In genomic region chr11:94474544-94474910, GRCm38 (mm10) we compare ENCODE assay signal across 8 mouse cellular contexts. TPM values are rescaled to one million over a fixed set of nuclear protein-coding genes. Genes with fewer than 3 reads are reported as not detected.
DNase-seq lines count a peak whose midpoint lies in the region; ATAC-seq and TF ChIP-seq lines count a peak whose summit lies in the region.

No protein-coding gene starts in this region.

- WGBS in kidney, postnatal 0 days = 0% methylated on average over 11 of the region's 11 CpGs
- WGBS in embryonic facial prominence, embryonic 13.5 days = 1% methylated on average over 11 of the region's 11 CpGs
- WGBS in intestine, embryonic 14.5 days = 1% methylated on average over 11 of the region's 11 CpGs
- WGBS in midbrain, postnatal 0 days = 2% methylated on average over 11 of the region's 11 CpGs

- DNase-seq in kidney, postnatal 0 days (ENCODE audit: low spot score) = no peak
- no peak for DNase-seq in kidney, postnatal 14 days
- no peak for DNase-seq in intestine, embryonic 14.5 days (ENCODE audit: low spot score)
- DNase-seq in midbrain, postnatal 0 days (ENCODE audit: low spot score) = no peak
- no peak for DNase-seq in thymus, adult 18-20 months
- DNase-seq in urinary bladder, postnatal 4 days (ENCODE audit: low spot score in 2 of 2) = no peak
- DNase-seq in layer of hippocampus, adult 9-11 months = no peak

- ATAC-seq in kidney, postnatal 0 days (replicated peaks; ENCODE audit: low FRiP score, low read depth) = peak; percentile 31; the same call in 1 of the 2 replicates
- no peak for ATAC-seq in embryonic facial prominence, embryonic 13.5 days (ENCODE audit: insufficient number of reproducible peaks, insufficient read depth, low FRiP score, low TSS enrichment, low read depth)
- no peak for ATAC-seq in intestine, embryonic 14.5 days (replicated peaks; ENCODE audit: low FRiP score, low TSS enrichment, low read depth)
- ATAC-seq in midbrain, postnatal 0 days (ENCODE audit: low FRiP score) = no peak; the same call in 1 of the 2 replicates

- H3K9ac ChIP-seq in kidney, postnatal 0 days (ENCODE audit: low read depth, low read length) = no peak overlapping the region
- 0 out of 2 replicates have a peak overlapping the region, but pooled peaks have one; percentile 99 for H3K9ac ChIP-seq in embryonic facial prominence, embryonic 13.5 days
- H3K9ac ChIP-seq in intestine, embryonic 14.5 days (ENCODE audit: low read length) = 0 out of 2 replicates have a peak overlapping the region, but pooled peaks have one; percentile 21
- peak overlapping the region; percentile 25; the same call in 1 of the 2 replicates for H3K9ac ChIP-seq in midbrain, postnatal 0 days (replicated peaks; ENCODE audit: low read length, poor library complexity, severe bottlenecking)

- H3K27me3 ChIP-seq in kidney, postnatal 0 days (ENCODE audit: insufficient read depth, low read length) = 0 out of 2 replicates have a peak, but pooled peaks cover 3% of the 10 kb centered on the region
- peaks cover 33% of the 10 kb centered on the region for H3K27me3 ChIP-seq in embryonic facial prominence, embryonic 13.5 days
- peaks cover 53% of the 10 kb centered on the region for H3K27me3 ChIP-seq in intestine, embryonic 14.5 days (replicated peaks; ENCODE audit: control insufficient read depth, insufficient read depth, low read length)
- 0 out of 2 replicates have a peak, but pooled peaks cover 5% of the 10 kb centered on the region for H3K27me3 ChIP-seq in midbrain, postnatal 0 days (ENCODE audit: insufficient read depth, low read length)

- H3K4me3 ChIP-seq in kidney, postnatal 0 days (replicated peaks; ENCODE audit: low read depth, low read length) = peak overlapping the region; percentile 74
- peak overlapping the region; percentile 97 for H3K4me3 ChIP-seq in embryonic facial prominence, embryonic 13.5 days
- H3K4me3 ChIP-seq in intestine, embryonic 14.5 days (ENCODE audit: low read depth, low read length) = peak overlapping the region; percentile 57
- peak overlapping the region; percentile 96 for H3K4me3 ChIP-seq in midbrain, postnatal 0 days (ENCODE audit: low read depth, low read length)

- H3K4me1 ChIP-seq in kidney, postnatal 0 days (replicated peaks; ENCODE audit: insufficient read depth, low read length) = peaks cover 23% of the 10 kb centered on the region; the same call in 1 of the 2 replicates
- peaks cover 49% of the 10 kb centered on the region for H3K4me1 ChIP-seq in embryonic facial prominence, embryonic 13.5 days
- H3K4me1 ChIP-seq in intestine, embryonic 14.5 days (replicated peaks; ENCODE audit: control insufficient read depth, insufficient read depth, low read length) = peaks cover 26% of the 10 kb centered on the region
- H3K4me1 ChIP-seq in midbrain, postnatal 0 days (ENCODE audit: insufficient read depth, low read length) = peaks cover 18% of the 10 kb centered on the region

- no peak for TF ChIP-seq CTCF in kidney, postnatal 0 days (IDR thresholded peaks at IDR 0.05; ENCODE audit: low read depth)
- no peak for TF ChIP-seq CTCF in midbrain, postnatal 0 days (IDR thresholded peaks at IDR 0.05)

- no peak overlapping the region for H3K27ac ChIP-seq in kidney, postnatal 0 days
- H3K27ac ChIP-seq in embryonic facial prominence, embryonic 13.5 days = peak overlapping the region; percentile 99
- H3K27ac ChIP-seq in intestine, embryonic 14.5 days (ENCODE audit: low read depth) = peak overlapping the region; percentile 69
- H3K27ac ChIP-seq in midbrain, postnatal 0 days (ENCODE audit: low read depth, low read length) = no peak overlapping the region

- H3K9me3 ChIP-seq in kidney, postnatal 0 days (replicated peaks; ENCODE audit: low read length) = no peaks in the 10 kb centered on the region
- no peaks in the 10 kb centered on the region for H3K9me3 ChIP-seq in embryonic facial prominence, embryonic 13.5 days
- H3K9me3 ChIP-seq in intestine, embryonic 14.5 days (ENCODE audit: control insufficient read depth, low read length) = no peaks in the 10 kb centered on the region
- no peaks in the 10 kb centered on the region for H3K9me3 ChIP-seq in midbrain, postnatal 0 days (ENCODE audit: low read length)

- no peaks in the 10 kb centered on the region for H3K36me3 ChIP-seq in kidney, postnatal 0 days (ENCODE audit: insufficient read depth, low read length)
- no peaks in the 10 kb centered on the region for H3K36me3 ChIP-seq in embryonic facial prominence, embryonic 13.5 days
- H3K36me3 ChIP-seq in intestine, embryonic 14.5 days (ENCODE audit: control insufficient read depth, insufficient read depth, low read length) = no peaks in the 10 kb centered on the region
- H3K36me3 ChIP-seq in midbrain, postnatal 0 days (ENCODE audit: insufficient read depth, low read length) = no peaks in the 10 kb centered on the region

- H3K4me2 ChIP-seq in kidney, postnatal 0 days (ENCODE audit: low read length) = peak overlapping the region; percentile 86
- peak overlapping the region; percentile 78 for H3K4me2 ChIP-seq in embryonic facial prominence, embryonic 13.5 days
- peak overlapping the region; percentile 61 for H3K4me2 ChIP-seq in intestine, embryonic 14.5 days (ENCODE audit: low read length)
- H3K4me2 ChIP-seq in midbrain, postnatal 0 days (ENCODE audit: low read depth, low read length, poor library complexity, severe bottlenecking) = peak overlapping the region; percentile 87

RNA-seq across cellular contexts. Expression of gene Cacna1g, which starts 0.5 kb away (rescaled TPM):
- polyA plus RNA-seq in kidney, postnatal 0 days (2015; fragmentation: Nextera tagmentation; extraction: Ambion mirVana) = 4.4 and 5.2 TPM in 2 replicates
- 38.2 and 41.8 TPM in 2 replicates for polyA plus RNA-seq in embryonic facial prominence, embryonic 13.5 days (2015; fragmentation: Nextera tagmentation; extraction: Ambion mirVana)
- 11.1 and 11.5 TPM in 2 replicates for polyA plus RNA-seq in intestine, embryonic 14.5 days (2014; fragmentation: Nextera tagmentation; extraction: Ambion mirVana)
- 94.6 and 131 TPM in 2 replicates for total RNA-seq in midbrain, postnatal 0 days (2014; rRNA removed)
- 13.0 and 13.2 TPM in 2 replicates for polyA plus RNA-seq in midbrain, postnatal 0 days (2015; fragmentation: Nextera tagmentation; extraction: Ambion mirVana)

RNA-seq across cellular contexts. Expression of gene Spata20, which starts 11.5 kb away (rescaled TPM):
- polyA plus RNA-seq in kidney, postnatal 0 days (2015; fragmentation: Nextera tagmentation; extraction: Ambion mirVana) = 0.40 TPM in 1 of 2 replicates, not detected in the other
- 0.25 and 0.99 TPM in 2 replicates for polyA plus RNA-seq in embryonic facial prominence, embryonic 13.5 days (2015; fragmentation: Nextera tagmentation; extraction: Ambion mirVana)
- polyA plus RNA-seq in intestine, embryonic 14.5 days (2014; fragmentation: Nextera tagmentation; extraction: Ambion mirVana) = 0.08 and 0.24 TPM in 2 replicates
- 0.93 and 6.5 TPM in 2 replicates for total RNA-seq in midbrain, postnatal 0 days (2014; rRNA removed)
- 1.2 and 1.3 TPM in 2 replicates for polyA plus RNA-seq in midbrain, postnatal 0 days (2015; fragmentation: Nextera tagmentation; extraction: Ambion mirVana)

RNA-seq across cellular contexts. Expression of gene Epn3, which starts 25.2 kb away (rescaled TPM):
- polyA plus RNA-seq in kidney, postnatal 0 days (2015; fragmentation: Nextera tagmentation; extraction: Ambion mirVana) = 34.7 and 37.5 TPM in 2 replicates
- 4.2 and 4.9 TPM in 2 replicates for polyA plus RNA-seq in embryonic facial prominence, embryonic 13.5 days (2015; fragmentation: Nextera tagmentation; extraction: Ambion mirVana)
- polyA plus RNA-seq in intestine, embryonic 14.5 days (2014; fragmentation: Nextera tagmentation; extraction: Ambion mirVana) = 1.8 TPM in 2 replicates
- 1.1 and 5.0 TPM in 2 replicates for total RNA-seq in midbrain, postnatal 0 days (2014; rRNA removed)
- 0.92 and 1.4 TPM in 2 replicates for polyA plus RNA-seq in midbrain, postnatal 0 days (2015; fragmentation: Nextera tagmentation; extraction: Ambion mirVana)

RNA-seq across cellular contexts. Expression of gene Mycbpap, which starts 47.0 kb away (rescaled TPM):
- polyA plus RNA-seq in kidney, postnatal 0 days (2015; fragmentation: Nextera tagmentation; extraction: Ambion mirVana) = 3.2 and 3.5 TPM in 2 replicates
- 1.4 and 3.6 TPM in 2 replicates for polyA plus RNA-seq in embryonic facial prominence, embryonic 13.5 days (2015; fragmentation: Nextera tagmentation; extraction: Ambion mirVana)
- polyA plus RNA-seq in intestine, embryonic 14.5 days (2014; fragmentation: Nextera tagmentation; extraction: Ambion mirVana) = 1.8 and 2.5 TPM in 2 replicates
- 3.2 and 4.4 TPM in 2 replicates for total RNA-seq in midbrain, postnatal 0 days (2014; rRNA removed)
- 1.2 and 2.0 TPM in 2 replicates for polyA plus RNA-seq in midbrain, postnatal 0 days (2015; fragmentation: Nextera tagmentation; extraction: Ambion mirVana)

Comparison
In these comparisons a context has a peak if more than half of its experiments do, and no peak if none do; other contexts are left out.
1. H3K27ac ChIP-seq: peak in embryonic facial prominence, embryonic 13.5 days (single experiment) and intestine, embryonic 14.5 days (single experiment); none in kidney, postnatal 0 days (single experiment) and midbrain, postnatal 0 days (single experiment).
2. Peak in every context shown above with its lines, with median percentiles within 50 percentile points of each other: H3K4me2 ChIP-seq and H3K4me3 ChIP-seq.